Mouse (Mus musculus) cerebellum, adult 2 months (tissue): Measurements from ENCODE around the gene C1ra.

Experiments used
- CTCF ChIP-seq: fragments of 200-500 bp; IDR thresholded peaks from 2 replicates; pipeline ENCODE4 v1.5.1; 2011; ENCODE audit warnings: low read depth, mild to moderate bottlenecking, control low read depth, low read length, moderate library complexity, borderline replicate concordance; ENCODE audit not compliant: insufficient read depth
- POLR2A ChIP-seq: fragments of 200-500 bp; IDR thresholded peaks from 2 replicates; pipeline ENCODE4 v1.6.1; 2011; ENCODE audit warnings: low read length, control low read depth, borderline replicate concordance; ENCODE audit not compliant: insufficient read depth

DNA sequence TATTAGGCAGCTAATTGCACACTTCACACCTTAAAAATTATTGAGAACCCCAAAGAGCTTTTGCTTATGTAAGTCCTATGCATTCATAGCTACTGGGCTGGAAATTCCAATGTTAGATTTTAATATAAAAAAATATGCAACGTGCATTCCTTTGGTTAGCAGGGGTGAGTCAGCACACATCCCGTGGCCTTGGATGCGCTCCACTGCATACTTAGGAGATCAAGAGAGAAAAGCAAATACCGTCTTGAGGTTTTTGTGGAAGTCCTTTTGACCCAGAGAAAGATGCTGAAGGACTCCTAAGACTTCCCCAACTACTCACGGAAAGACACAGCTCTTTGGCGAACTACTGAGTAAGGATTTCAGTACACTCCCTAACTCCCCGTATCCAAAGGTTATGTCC, 27.4 kb upstream of the C1ra start:
- TF ChIP-seq POLR2A: no peak
- TF ChIP-seq CTCF: no peak
